Mouse (Mus musculus): ENCODE results near the gene Ttc27. TPM values are rescaled to one million over a fixed set of nuclear protein-coding genes. Genes with fewer than 3 reads are reported as not detected.
A peak's percentile ranks its signal among the peaks of the same experiment; 100 is the strongest.
"Not testable (repeated sequence)": the region's sequence is repeated elsewhere in the genome, so short reads cannot be mapped to it uniquely, and the experiment has no call there.

Gene Ttc27
- polyA plus RNA-seq (2015; fragmentation: Nextera tagmentation; extraction: Ambion mirVana) = 16.1 and 20.2 TPM in 2 replicates

DNA sequence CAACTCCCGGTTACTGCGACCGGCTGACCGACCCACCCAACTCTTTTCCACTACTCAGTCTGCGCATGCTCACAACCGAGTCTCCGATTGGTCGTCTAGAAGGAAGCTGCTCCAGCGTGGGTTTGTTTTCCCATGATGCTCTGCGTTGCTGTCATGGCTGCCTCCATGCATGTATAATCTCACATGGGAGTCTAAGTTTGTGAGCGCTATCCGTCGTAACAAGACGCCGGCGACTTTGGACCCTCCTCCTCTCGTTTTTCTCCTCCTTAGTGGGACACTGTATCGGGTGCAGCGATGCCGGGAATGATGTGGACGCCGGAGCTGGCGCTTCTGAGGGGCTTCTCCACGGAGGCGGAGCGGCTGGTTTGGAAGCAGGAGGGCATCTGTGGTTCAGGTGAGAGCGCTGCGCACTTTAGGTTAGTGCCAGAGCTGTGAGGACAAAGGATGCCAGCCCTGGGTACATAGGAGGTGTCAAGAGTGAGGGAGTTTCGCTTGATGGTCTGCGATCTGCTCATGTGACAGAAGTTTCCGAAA, at the start of gene Ttc27:
Gene Ttc27, plus strand, starts transcription at position 115 of the 534 bp plus-strand sequence.
- no peak within 1 kb of the TSS for H3K27ac ChIP-seq
- peak; percentile 92 for ATAC-seq
- peaks cover 7% of the 10 kb centered on the region for H3K4me1 ChIP-seq (replicated peaks)
- no peaks in the 10 kb centered on the region for H3K9me3 ChIP-seq
- H3K27me3 ChIP-seq = 0 out of 2 replicates have a peak, but pooled peaks cover 13% of the 10 kb centered on the region
- peak within 1 kb of the TSS; percentile 56 for H3K9ac ChIP-seq (replicated peaks)
- under 1% methylated on average over 31 of the region's 31 CpGs for WGBS
- peak within 1 kb of the TSS; percentile 82 for H3K4me3 ChIP-seq (replicated peaks)
- peak within 1 kb of the TSS; percentile 69 for H3K4me2 ChIP-seq (replicated peaks)
- peaks cover 11% of the 10 kb centered on the region for H3K36me3 ChIP-seq

DNA sequence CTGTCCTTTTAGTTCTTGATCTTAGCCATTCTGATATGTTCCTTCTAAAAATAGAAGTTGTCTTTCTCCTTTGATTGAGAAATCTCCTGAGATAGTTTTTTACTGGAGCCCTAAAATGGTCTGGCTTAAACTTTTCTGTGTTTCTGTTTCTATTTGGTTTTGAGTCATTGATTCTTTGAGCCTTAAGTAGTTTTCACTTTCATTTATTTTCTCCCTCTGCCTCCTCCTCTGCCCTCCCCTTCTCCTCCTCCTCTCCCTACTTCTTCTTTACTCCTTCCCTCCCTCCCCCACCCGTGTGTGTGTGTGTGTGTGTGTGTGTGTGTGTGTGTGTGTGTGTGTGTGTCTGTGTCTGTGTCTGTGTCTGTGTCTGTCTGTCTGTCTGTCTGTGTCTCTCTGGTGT, 49.5 kb upstream of the Ttc27 start:
- Histone ChIP-seq H3K36me3 (peaks cover 49% of the 10 kb centered on the region), H3K27ac (no peak overlapping the region), H3K27me3 (no peaks in the 10 kb centered on the region), H3K4me2 (replicated peaks) (no peak overlapping the region), H3K4me3 (replicated peaks) (no peak overlapping the region), H3K9me3 (no peaks in the 10 kb centered on the region), H3K4me1 (replicated peaks) (no peaks in the 10 kb centered on the region), H3K9ac (replicated peaks) (no peak overlapping the region)
- WGBS = no CpG with 5 or more reads among the region's 1 CpGs
- no peak for ATAC-seq

GRCm38 (mm10) chr17:74670031-74670430, 47.5 kb upstream of the Ttc27 start:
- Histone ChIP-seq H3K9ac (replicated peaks) (no peak overlapping the region), H3K27ac (no peak overlapping the region), H3K4me1 (replicated peaks) (no peaks in the 10 kb centered on the region), H3K9me3 (no peaks in the 10 kb centered on the region), H3K4me2 (replicated peaks) (no peak overlapping the region), H3K4me3 (replicated peaks) (no peak overlapping the region), H3K36me3 (peaks cover 36% of the 10 kb centered on the region), H3K27me3 (no peaks in the 10 kb centered on the region)
- ATAC-seq = no peak
- 93% methylated on average over 13 of the region's 13 CpGs for WGBS

- Histone ChIP-seq H3K4me2 (replicated peaks) (no peak overlapping the region), H3K27ac (no peak overlapping the region), H3K4me3 (replicated peaks) (no peak overlapping the region), H3K27me3 (no peaks in the 10 kb centered on the region), H3K4me1 (replicated peaks) (no peaks in the 10 kb centered on the region), H3K9me3 (no peaks in the 10 kb centered on the region), H3K9ac (replicated peaks) (no peak overlapping the region), H3K36me3 (peaks cover 45% of the 10 kb centered on the region)
- WGBS = 83% methylated on average over 4 of the region's 4 CpGs
- no peak for ATAC-seq
These were observed 45.1 kb upstream of the Ttc27 start for GRCm38 (mm10) chr17:74672446-74672845.

- no peaks in the 10 kb centered on the region for H3K4me1 ChIP-seq (replicated peaks)
- H3K9me3 ChIP-seq = no peaks in the 10 kb centered on the region
- H3K27me3 ChIP-seq = no peaks in the 10 kb centered on the region
- no peak overlapping the region for H3K4me2 ChIP-seq (replicated peaks)
- H3K36me3 ChIP-seq = peaks cover 47% of the 10 kb centered on the region
- no peak overlapping the region for H3K4me3 ChIP-seq (replicated peaks)
- H3K9ac ChIP-seq (replicated peaks) = no peak overlapping the region
- no peak overlapping the region for H3K27ac ChIP-seq
- no peak for ATAC-seq
These were observed 44.3 kb upstream of the Ttc27 start for GRCm38 (mm10) chr17:74673251-74673650.

DNA sequence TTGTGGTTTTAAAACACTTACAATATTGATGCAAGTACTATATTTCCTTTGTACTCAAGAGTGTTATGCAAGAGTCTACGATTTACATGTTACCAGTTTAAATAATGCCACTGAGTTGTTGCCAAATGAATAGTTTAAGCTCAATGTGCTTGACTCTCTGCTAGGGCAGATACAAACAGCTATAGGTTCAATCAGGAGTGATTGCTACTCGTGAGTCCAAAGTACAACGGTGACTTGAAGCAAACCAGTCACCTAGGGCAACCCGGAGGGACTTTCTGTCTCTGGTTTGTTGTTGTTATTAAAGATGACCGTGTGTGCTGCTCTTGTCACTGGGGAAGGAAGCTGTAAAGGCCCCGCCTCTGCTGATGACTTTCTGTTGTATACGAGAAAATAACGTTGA, 39.5 kb upstream of the Ttc27 start:
- Histone ChIP-seq H3K4me3 (replicated peaks) (no peak overlapping the region), H3K27me3 (no peaks in the 10 kb centered on the region), H3K9me3 (no peaks in the 10 kb centered on the region), H3K9ac (replicated peaks) (no peak overlapping the region), H3K36me3 (peaks cover 44% of the 10 kb centered on the region), H3K4me2 (replicated peaks) (no peak overlapping the region), H3K4me1 (replicated peaks) (no peaks in the 10 kb centered on the region), H3K27ac (no peak overlapping the region)
- ATAC-seq = no peak
- 96% methylated on average over 8 of the region's 8 CpGs for WGBS

- WGBS = 89% methylated on average over 3 of the region's 3 CpGs
- H3K4me3 ChIP-seq (replicated peaks) = no peak overlapping the region
These were observed 32.6 kb upstream of the Ttc27 start for GRCm38 (mm10) chr17:74684927-74685326.

GRCm38 (mm10) chr17:74688555-74688954, 29.0 kb upstream of the Ttc27 start:
- 92% methylated on average over 2 of the region's 2 CpGs for WGBS
- Histone ChIP-seq H3K36me3 (peaks cover 49% of the 10 kb centered on the region), H3K4me2 (replicated peaks) (no peak overlapping the region), H3K4me3 (replicated peaks) (no peak overlapping the region), H3K9me3 (no peaks in the 10 kb centered on the region), H3K4me1 (replicated peaks) (no peaks in the 10 kb centered on the region), H3K27me3 (no peaks in the 10 kb centered on the region), H3K9ac (replicated peaks) (no peak overlapping the region), H3K27ac (no peak overlapping the region)
- ATAC-seq = no peak

More at GRCm38 (mm10) chr17:74684927-74685326, 32.6 kb upstream of the Ttc27 start:
- peaks cover 33% of the 10 kb centered on the region for H3K36me3 ChIP-seq
- no peak overlapping the region for H3K4me2 ChIP-seq (replicated peaks)
- H3K27me3 ChIP-seq = no peaks in the 10 kb centered on the region
- no peak overlapping the region for H3K27ac ChIP-seq
- H3K4me1 ChIP-seq (replicated peaks) = no peaks in the 10 kb centered on the region
- no peaks in the 10 kb centered on the region for H3K9me3 ChIP-seq
- no peak overlapping the region for H3K9ac ChIP-seq (replicated peaks)
- no peak for ATAC-seq

- H3K36me3 ChIP-seq = peaks cover 48% of the 10 kb centered on the region
- H3K9ac ChIP-seq (replicated peaks) = no peak overlapping the region
- no peaks in the 10 kb centered on the region for H3K27me3 ChIP-seq
- no peak for ATAC-seq
- 95% methylated on average over 4 of the region's 4 CpGs for WGBS
- no peak overlapping the region for H3K27ac ChIP-seq
- H3K4me3 ChIP-seq (replicated peaks) = no peak overlapping the region
- no peaks in the 10 kb centered on the region for H3K9me3 ChIP-seq
- H3K4me1 ChIP-seq (replicated peaks) = no peaks in the 10 kb centered on the region
- H3K4me2 ChIP-seq (replicated peaks) = no peak overlapping the region
These were observed 28.1 kb upstream of the Ttc27 start for GRCm38 (mm10) chr17:74689406-74689805.

DNA sequence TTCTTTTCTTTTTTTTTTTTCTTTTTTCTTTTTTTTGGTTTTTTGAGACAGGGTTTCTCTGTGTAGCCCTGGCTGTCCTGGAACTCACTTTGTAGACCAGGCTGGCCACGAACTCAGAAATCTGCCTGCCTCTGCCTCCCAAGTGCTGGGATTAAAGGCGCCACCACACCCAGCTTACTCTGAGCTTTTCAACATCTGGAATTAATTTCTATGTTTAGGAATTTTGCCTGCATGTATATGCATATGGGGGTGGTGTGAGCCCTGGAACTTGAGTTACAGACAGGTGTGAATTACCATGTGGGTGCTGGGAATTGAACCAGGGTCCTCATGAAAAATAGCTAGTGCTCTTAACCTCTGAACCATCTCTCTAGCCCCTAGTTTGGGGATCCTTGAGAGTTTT, 15.9 kb upstream of the Ttc27 start:
- H3K36me3 ChIP-seq = peaks cover 76% of the 10 kb centered on the region
- not testable (repeated sequence) for H3K4me1 ChIP-seq (replicated peaks); H3K27ac ChIP-seq; H3K4me3 ChIP-seq (replicated peaks); H3K4me2 ChIP-seq (replicated peaks); H3K9me3 ChIP-seq; H3K27me3 ChIP-seq; ATAC-seq; H3K9ac ChIP-seq (replicated peaks)
- 100% methylated on average over 2 of the region's 2 CpGs for WGBS

GRCm38 (mm10) chr17:74705480-74705879, 12.1 kb upstream of the Ttc27 start:
- Histone ChIP-seq H3K9ac (replicated peaks) (no peak overlapping the region), H3K27ac (no peak overlapping the region), H3K4me1 (replicated peaks) (no peaks in the 10 kb centered on the region), H3K4me3 (replicated peaks) (no peak overlapping the region), H3K9me3 (no peaks in the 10 kb centered on the region), H3K36me3 (peaks cover 39% of the 10 kb centered on the region), H3K4me2 (replicated peaks) (no peak overlapping the region), H3K27me3 (no peaks in the 10 kb centered on the region)
- no peak for ATAC-seq
- 89% methylated on average over 5 of the region's 5 CpGs for WGBS

GRCm38 (mm10) chr17:74706593-74706992, 10.9 kb upstream of the Ttc27 start:
- Histone ChIP-seq H3K4me1 (replicated peaks) (no peaks in the 10 kb centered on the region), H3K9ac (replicated peaks) (no peak overlapping the region), H3K27ac (no peak overlapping the region), H3K4me2 (replicated peaks) (no peak overlapping the region), H3K27me3 (no peaks in the 10 kb centered on the region), H3K4me3 (replicated peaks) (no peak overlapping the region), H3K36me3 (peaks cover 29% of the 10 kb centered on the region), H3K9me3 (no peaks in the 10 kb centered on the region)
- no peak for ATAC-seq

- no peak for ATAC-seq
- WGBS = 92% methylated on average over 7 of the region's 7 CpGs
- H3K4me2 ChIP-seq (replicated peaks) = no peak overlapping the region
These were observed 9.8 kb upstream of the Ttc27 start for GRCm38 (mm10) chr17:74707637-74708152.

More at GRCm38 (mm10) chr17:74707637-74708152, 9.8 kb upstream of the Ttc27 start:
- Histone ChIP-seq H3K9me3 (no peaks in the 10 kb centered on the region), H3K4me1 (replicated peaks) (no peaks in the 10 kb centered on the region), H3K4me3 (replicated peaks) (no peak overlapping the region), H3K27ac (no peak overlapping the region), H3K27me3 (no peaks in the 10 kb centered on the region), H3K9ac (replicated peaks) (no peak overlapping the region), H3K36me3 (peaks cover 22% of the 10 kb centered on the region)
